Mouse (Mus musculus) heart, embryonic 11.5 days (tissue): ENCODE results near the gene Mcm10. TPM values are rescaled to one million over a fixed set of nuclear protein-coding genes. Genes with fewer than 3 reads are reported as not detected.

Experiments used
- ATAC-seq: fragments of 200-750 bp; cut with Nextera tagmentation; replicated peaks from 2 replicates; pipeline ENCODE4 v1.8.0; 2017; ENCODE audit warnings: moderate library complexity; ENCODE audit not compliant: insufficient number of reproducible peaks, low FRiP score, low TSS enrichment
- H3K27ac ChIP-seq: fragments of 300-500 bp; sonication (generic); 2 replicates; pipeline ENCODE4 v1.5.1; 2014; ENCODE audit warnings: mild to moderate bottlenecking, low read depth, low read length
- H3K27me3 ChIP-seq: fragments of 300-500 bp; sonication (generic); 2 replicates; pipeline ENCODE4 v1.6.1; 2014; ENCODE audit warnings: mild to moderate bottlenecking, low read length, mixed read lengths; ENCODE audit not compliant: control insufficient read depth, insufficient read depth
- H3K36me3 ChIP-seq: fragments of 300-500 bp; sonication (generic); 2 replicates; pipeline ENCODE4 v1.6.1; 2014; ENCODE audit warnings: mild to moderate bottlenecking, low read length, moderate library complexity, mixed read lengths; ENCODE audit not compliant: control insufficient read depth, insufficient read depth
- H3K4me1 ChIP-seq: fragments of 300-500 bp; sonication (generic); 2 replicates; pipeline ENCODE4 v1.6.1; 2014; ENCODE audit warnings: low read length; ENCODE audit not compliant: control insufficient read depth, insufficient read depth
- H3K4me2 ChIP-seq: fragments of 300-500 bp; sonication (generic); 2 replicates; pipeline ENCODE4 v1.6.1; 2014; ENCODE audit warnings: mild to moderate bottlenecking, moderate library complexity
- H3K4me3 ChIP-seq: fragments of 300-500 bp; sonication (generic); 2 replicates; pipeline ENCODE4 v1.5.1; 2014; ENCODE audit warnings: low read depth, low read length
- H3K9ac ChIP-seq: fragments of 300-500 bp; sonication (generic); 2 replicates; pipeline ENCODE4 v1.6.1; 2014; ENCODE audit warnings: mild to moderate bottlenecking, low read depth, low read length, moderate library complexity
- H3K9me3 ChIP-seq: fragments of 300-500 bp; sonication (generic); replicated peaks from 2 replicates; pipeline ENCODE4 v1.6.1; 2016; ENCODE audit warnings: low read length; ENCODE audit not compliant: control insufficient read depth
- WGBS: fragments of 180-500 bp; shearing (Covaris S2); extraction: QIAGEN DNeasy Blood & Tissue Kit; methylation state at CpG from one replicate; pipeline ENCODE4 v1.1.7; 2014; ENCODE audit not compliant: insufficient replicate concordance; 5-methylcytosine and 5-hydroxymethylcytosine counted together
- polyA plus RNA-seq: library from polyadenylated mRNA; unstranded; fragments of >200 nt; fragmentation: Nextera tagmentation; extraction: Ambion mirVana; gene quantifications from 2 replicates; pipeline ENCODE4 v1.2.1, GENCODE M21; 2014

Gene Mcm10
- polyA plus RNA-seq, 1 experiment from 2014 or later: 21.4 TPM

- no peak for ATAC-seq
- Histone ChIP-seq H3K4me3 (no peak overlapping the region), H3K4me1 (0 out of 2 replicates have a peak, but pooled peaks cover 2% of the 10 kb centered on the region), H3K9ac (no peak overlapping the region), H3K4me2 (no peak overlapping the region), H3K36me3 (no peaks in the 10 kb centered on the region), H3K27ac (no peak overlapping the region), H3K27me3 (no peaks in the 10 kb centered on the region), H3K9me3 (no peaks in the 10 kb centered on the region)
- WGBS: 30% methylated on average over 3 of the region's 4 CpGs
These were observed 12.7 kb upstream of the Mcm10 start for GRCm38 (mm10) chr2:5025162-5025733.

- no peak overlapping the region for H3K4me2 ChIP-seq
- no peak overlapping the region for H3K9ac ChIP-seq
- H3K27ac ChIP-seq: no peak overlapping the region
- 0 out of 2 replicates have a peak, but pooled peaks cover 2% of the 10 kb centered on the region for H3K4me1 ChIP-seq
- no peak overlapping the region for H3K4me3 ChIP-seq
- 75% methylated on average over 14 of the region's 14 CpGs for WGBS
- H3K27me3 ChIP-seq: no peaks in the 10 kb centered on the region
- H3K36me3 ChIP-seq: no peaks in the 10 kb centered on the region
- H3K9me3 ChIP-seq: no peaks in the 10 kb centered on the region
- no peak for ATAC-seq
These were observed 11.3 kb upstream of the Mcm10 start for GRCm38 (mm10) chr2:5023699-5024399.

GRCm38 (mm10) chr2:5023275-5023674 is 10.7 kb upstream of the Mcm10 start:
- WGBS: 19% methylated on average over 2 of the region's 2 CpGs
- no peak overlapping the region for H3K9ac ChIP-seq

GRCm38 (mm10) chr2:5019708-5020107 is 7.1 kb upstream of the Mcm10 start:
- no peak overlapping the region for H3K9ac ChIP-seq
- H3K27me3 ChIP-seq: no peaks in the 10 kb centered on the region
- H3K9me3 ChIP-seq: no peaks in the 10 kb centered on the region
- H3K4me1 ChIP-seq: 0 out of 2 replicates have a peak, but pooled peaks cover 2% of the 10 kb centered on the region
- no peaks in the 10 kb centered on the region for H3K36me3 ChIP-seq
- WGBS: 68% methylated on average over 1 of the region's 1 CpGs
- no peak overlapping the region for H3K4me3 ChIP-seq
- no peak for ATAC-seq
- H3K27ac ChIP-seq: no peak overlapping the region
- H3K4me2 ChIP-seq: no peak overlapping the region

More at GRCm38 (mm10) chr2:5023275-5023674, 10.7 kb upstream of the Mcm10 start:
- no peak for ATAC-seq
- no peaks in the 10 kb centered on the region for H3K36me3 ChIP-seq
- H3K9me3 ChIP-seq: no peaks in the 10 kb centered on the region
- no peaks in the 10 kb centered on the region for H3K27me3 ChIP-seq
- H3K27ac ChIP-seq: no peak overlapping the region
- no peak overlapping the region for H3K4me3 ChIP-seq
- 0 out of 2 replicates have a peak, but pooled peaks cover 2% of the 10 kb centered on the region for H3K4me1 ChIP-seq
- H3K4me2 ChIP-seq: no peak overlapping the region

- Histone ChIP-seq H3K4me3 (no peak overlapping the region), H3K36me3 (no peaks in the 10 kb centered on the region), H3K27ac (no peak overlapping the region), H3K27me3 (no peaks in the 10 kb centered on the region), H3K9me3 (no peaks in the 10 kb centered on the region), H3K9ac (no peak overlapping the region), H3K4me2 (no peak overlapping the region), H3K4me1 (peaks cover 1% of the 10 kb centered on the region; the same call in 1 of the 2 replicates)
- 88% methylated on average over 7 of the region's 7 CpGs for WGBS
- no peak for ATAC-seq
These were observed 4.3 kb upstream of the Mcm10 start for GRCm38 (mm10) chr2:5016922-5017321.

- Histone ChIP-seq H3K4me2 (no peak overlapping the region), H3K27ac (no peak overlapping the region), H3K4me1 (peaks cover 8% of the 10 kb centered on the region; the same call in 1 of the 2 replicates), H3K9me3 (no peaks in the 10 kb centered on the region), H3K27me3 (no peaks in the 10 kb centered on the region), H3K36me3 (no peaks in the 10 kb centered on the region), H3K9ac (no peak overlapping the region), H3K4me3 (no peak overlapping the region)
- no peak for ATAC-seq
- WGBS: 82% methylated on average over 6 of the region's 6 CpGs
These were observed 2.9 kb upstream of the Mcm10 start for GRCm38 (mm10) chr2:5015527-5015926.

GRCm38 (mm10) chr2:5014616-5015015 is 2.0 kb upstream of the Mcm10 start:
- no peak for ATAC-seq
- H3K4me3 ChIP-seq: no peak overlapping the region

GRCm38 (mm10) chr2:5011898-5012490 is 597 bp downstream of the Mcm10 start:
- peaks cover 8% of the 10 kb centered on the region; the same call in 1 of the 2 replicates for H3K4me1 ChIP-seq
- H3K4me3 ChIP-seq: peak overlapping the region; percentile 57
- ATAC-seq: no peak
- peak overlapping the region; percentile 63 for H3K9ac ChIP-seq
- peak overlapping the region; percentile 70 for H3K4me2 ChIP-seq
- no peaks in the 10 kb centered on the region for H3K27me3 ChIP-seq
- 14% methylated on average over 8 of the region's 8 CpGs for WGBS
- peaks cover 10% of the 10 kb centered on the region for H3K36me3 ChIP-seq
- no peak overlapping the region for H3K27ac ChIP-seq
- H3K9me3 ChIP-seq: no peaks in the 10 kb centered on the region

More at GRCm38 (mm10) chr2:5014616-5015015, 2.0 kb upstream of the Mcm10 start:
- Histone ChIP-seq H3K27ac (no peak overlapping the region), H3K4me2 (no peak overlapping the region), H3K9ac (no peak overlapping the region), H3K9me3 (no peaks in the 10 kb centered on the region), H3K27me3 (no peaks in the 10 kb centered on the region), H3K36me3 (no peaks in the 10 kb centered on the region), H3K4me1 (peaks cover 8% of the 10 kb centered on the region; the same call in 1 of the 2 replicates)
- 64% methylated on average over 7 of the region's 7 CpGs for WGBS
